Mouse (Mus musculus) gastrocnemius, postnatal 36 days (tissue): ENCODE measurements around the gene Rlf. TPM values are rescaled to one million over a fixed set of nuclear protein-coding genes. Genes with fewer than 3 reads are reported as not detected.
A peak's percentile ranks its signal among the peaks of the same experiment; 100 is the strongest.
"Not testable (repeated sequence)": the region's sequence is repeated elsewhere in the genome, so short reads cannot be mapped to it uniquely, and the experiment has no call there.

Source experiments
- DNase-seq, 2 experiments: peaks; one replicate each; pipeline ENCODE4 v3.0.0; 2022
- intact Hi-C: fragments of 180-260 bp; cut with DNase I; formaldehyde crosslinking; loops from one replicate; pipeline ENCODE4 v1.15.1; 2025
- total RNA-seq, 2 experiments: library from RNA; stranded (reverse); gene quantifications; 2 replicates each; pipeline ENCODE4 v1.2.3; 2021

Gene Rlf
- total RNA-seq, 2 experiments from 2014 or later, result 6.8 to 7.6 TPM

DNA sequence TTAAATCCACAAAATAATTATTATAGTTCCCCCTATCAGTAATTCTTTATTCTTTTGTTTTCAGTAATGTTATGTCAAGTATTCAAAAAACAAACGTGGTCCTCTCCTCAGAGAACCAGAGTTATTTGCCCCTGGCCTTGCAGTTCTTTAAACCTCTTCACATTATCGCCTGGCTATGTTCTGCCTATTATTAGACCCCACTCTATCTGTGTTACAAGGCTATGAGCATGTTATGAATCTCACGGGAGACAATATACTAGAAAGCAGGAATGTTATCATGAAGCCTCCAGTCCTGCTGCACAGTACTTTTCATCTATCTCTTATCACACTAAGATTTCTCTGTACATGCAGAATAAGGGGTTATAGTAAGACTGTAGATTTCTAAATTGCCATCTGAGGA, 35.2 kb downstream of the Rlf start:
- intact Hi-C loops, result no loop called here
- DNase-seq, result no peak

DNA sequence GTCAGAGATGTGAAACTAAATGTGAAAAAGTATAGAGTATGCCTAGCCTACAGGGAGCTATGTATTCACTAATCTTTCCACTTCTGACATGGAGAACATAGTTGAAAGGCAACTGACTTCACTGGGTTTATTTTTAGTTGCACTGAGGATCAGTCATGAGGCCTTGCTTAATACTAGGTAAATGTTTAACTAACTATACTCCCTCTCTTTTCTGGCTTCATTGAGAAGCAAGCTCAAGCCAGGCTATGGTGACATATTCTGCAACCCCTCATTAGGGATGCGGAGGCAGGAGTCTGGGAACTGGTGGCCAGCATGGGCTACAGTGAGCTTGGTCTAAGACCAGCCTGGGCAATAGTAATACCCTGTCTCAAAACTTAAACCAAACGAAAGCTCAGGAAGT, 47.2 kb downstream of the Rlf start:
- no peak for DNase-seq
- intact Hi-C loops, result no loop called here

DNA sequence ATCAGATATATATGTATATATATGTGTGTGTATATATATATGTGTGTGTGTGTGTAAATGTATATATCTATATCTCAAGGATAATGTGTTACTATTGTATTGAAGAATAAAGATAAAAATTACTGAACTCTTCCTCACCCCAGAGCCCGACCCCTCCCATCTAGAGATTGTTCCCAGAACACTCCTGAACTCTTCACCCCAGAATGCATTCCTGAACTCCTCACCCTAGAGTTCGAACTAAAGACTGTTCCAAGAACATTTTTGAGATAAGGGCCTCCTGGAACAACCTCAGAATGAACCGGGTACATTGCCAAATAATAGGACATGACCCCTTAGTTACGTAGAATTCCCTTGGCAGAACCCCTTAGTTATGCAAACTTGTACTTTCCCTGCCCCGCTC, 48.2 kb downstream of the Rlf start:
- DNase-seq, intact Hi-C loops: not testable (repeated sequence)

DNA sequence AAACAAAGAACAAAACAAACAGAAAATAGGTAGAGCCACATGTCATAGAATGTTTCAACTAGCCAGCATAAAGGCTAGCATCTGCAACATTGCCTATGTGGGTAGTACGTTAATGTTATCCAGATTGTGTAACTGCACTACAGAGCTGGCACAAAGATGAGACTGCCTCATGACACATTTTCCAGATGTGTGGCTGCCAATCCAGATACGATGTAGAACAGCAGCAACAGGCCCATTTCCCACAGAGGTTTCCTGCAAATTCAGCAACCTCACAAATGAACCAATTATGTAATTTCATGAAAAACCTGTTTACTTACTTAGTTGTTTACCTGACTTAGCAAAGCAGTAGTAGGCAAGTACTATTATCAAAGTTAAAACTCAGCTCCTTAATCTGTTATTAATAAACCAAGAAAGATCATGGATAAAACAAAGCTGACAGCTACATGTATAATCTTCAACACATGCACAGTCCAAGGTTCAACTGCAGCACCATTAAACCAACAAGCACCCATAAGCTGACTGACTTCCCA, 51.3 kb downstream of the Rlf start:
- intact Hi-C loops, result no loop called here
- no peak for DNase-seq

DNA sequence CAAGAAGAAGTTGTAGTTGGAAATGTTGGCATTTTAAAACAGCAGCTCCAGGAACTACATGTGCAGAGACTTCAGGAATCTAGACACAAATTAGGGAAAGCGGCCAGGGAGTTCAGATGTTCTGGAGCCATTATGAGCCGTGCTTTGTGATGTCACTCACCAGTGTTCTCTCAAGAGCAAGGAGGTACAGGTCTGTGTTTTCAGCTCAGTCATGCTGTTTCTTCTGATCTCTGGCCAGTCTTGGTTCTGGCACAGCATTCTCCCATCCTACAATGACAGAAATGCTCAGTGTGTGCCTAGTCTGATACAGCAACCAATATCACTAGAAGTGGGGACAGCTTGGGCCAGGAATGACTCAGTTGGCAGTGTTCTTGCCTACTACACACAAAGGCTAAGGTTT, 105.8 kb downstream of the Rlf start, which contains the start of gene Tmco2:
Tmco2 (minus strand) TSS at position 101 of the 400 bp plus-strand sequence.
- intact Hi-C loops, result no loop called here
- no peak for DNase-seq

DNA sequence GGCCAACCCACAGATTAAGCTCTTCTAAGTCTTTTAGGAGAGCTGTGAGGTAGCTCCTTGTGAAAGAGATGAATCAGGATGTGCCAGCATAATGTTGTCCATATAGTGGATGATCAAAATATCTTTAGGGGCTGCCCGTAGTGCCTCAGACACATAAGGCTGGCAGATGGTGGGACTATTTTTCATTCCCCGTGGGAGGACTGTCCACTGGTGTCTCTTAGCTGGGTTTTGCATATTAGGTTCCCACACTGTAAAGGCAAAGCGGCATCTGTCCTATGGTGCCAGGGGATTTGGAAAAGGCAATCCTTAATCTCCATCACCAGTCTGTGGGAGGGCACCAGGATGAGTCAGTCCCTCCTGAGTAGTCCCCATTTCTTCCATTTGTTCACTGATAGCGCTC, 111.6 kb downstream of the Rlf start:
- DNase-seq, result no peak
- intact Hi-C loops, result no loop called here

DNA sequence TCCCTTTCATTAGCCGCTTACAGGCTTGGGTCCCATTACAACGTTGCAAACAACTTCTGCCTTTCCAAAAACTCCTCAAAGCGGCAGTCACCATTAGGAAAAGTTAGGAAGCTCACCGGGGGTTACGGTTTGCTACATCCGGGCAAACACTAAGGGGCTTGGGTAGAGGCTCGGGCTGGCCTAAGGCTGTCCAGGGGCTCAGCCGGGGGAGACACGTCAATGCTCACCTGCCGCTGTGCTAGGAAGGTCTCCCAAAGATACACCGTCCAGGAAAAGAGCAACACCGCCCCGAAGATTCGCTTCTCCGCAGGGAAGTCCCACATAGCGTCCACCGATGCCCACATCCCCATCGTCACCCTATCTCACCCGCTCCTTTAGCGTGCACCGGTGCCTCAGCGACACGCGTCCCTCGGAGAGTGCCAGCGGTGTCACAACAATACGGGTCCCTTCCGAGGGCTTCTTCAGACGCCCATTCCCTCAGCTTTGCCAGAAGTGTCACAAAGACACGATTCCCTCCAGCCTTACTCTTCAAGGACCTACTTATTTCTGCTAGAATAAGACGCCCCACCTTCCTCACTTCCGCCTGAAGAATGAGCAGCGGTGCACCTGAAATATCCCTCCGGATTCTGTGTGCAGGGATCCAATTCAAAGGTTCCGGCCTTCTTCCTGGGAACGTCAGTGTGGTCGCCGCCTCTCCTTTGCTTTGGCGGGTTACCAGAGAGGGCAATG, 117.1 kb downstream of the Rlf start, which contains the start of gene Zmpste24:
Zmpste24 (minus strand) TSS at position 592 of the 729 bp plus-strand sequence.
- intact Hi-C loops, result no loop called here
- peak; percentile 64 to 75 for DNase-seq

Other genes starting within 250 kb of the Rlf start
- 10 to 100 TPM; 13.7 to 14.4 TPM for gene Smap2, start 197.8 kb downstream of the Rlf start, total RNA-seq
- under 1 TPM; 0.23 to 0.54 TPM for gene Col9a2, start 175.7 kb downstream of the Rlf start, total RNA-seq
- gene Zmpste24, start 116.8 kb downstream of the Rlf start, total RNA-seq, result 10 to 100 TPM; 15.7 to 16.1 TPM
- not detected for gene Tmco2, start 105.9 kb downstream of the Rlf start, total RNA-seq
- gene Gm12888, start 109.8 kb upstream of the Rlf start, total RNA-seq, result not detected
- gene Gm12886, start 208.0 kb upstream of the Rlf start, total RNA-seq, result not detected